Comparison of ENCODE assay signal across 8 mouse cellular contexts in genomic region chr9:114499783-114500515, GRCm38 (mm10). TPM values are rescaled to one million over a fixed set of nuclear protein-coding genes. Genes with fewer than 3 reads are reported as not detected.
DNase-seq lines count a peak whose midpoint lies in the region; ATAC-seq and TF ChIP-seq lines count a peak whose summit lies in the region.

No protein-coding gene starts in this region.

- H3K4me1 ChIP-seq in bone marrow macrophage, adult 2 months (ENCODE audit: control insufficient read depth, insufficient read depth, low read length) = peaks cover 7% of the 10 kb centered on the region
- H3K4me1 ChIP-seq in limb, embryonic 12.5 days (replicated peaks) = 0 out of 2 replicates have a peak, but pooled peaks cover 4% of the 10 kb centered on the region
- H3K4me1 ChIP-seq in neural tube, embryonic 11.5 days (ENCODE audit: control insufficient read depth, insufficient read depth, low read length) = no peaks in the 10 kb centered on the region

- H3K36me3 ChIP-seq in limb, embryonic 12.5 days = no peaks in the 10 kb centered on the region
- H3K36me3 ChIP-seq in neural tube, embryonic 11.5 days (ENCODE audit: control insufficient read depth, insufficient read depth, low read length) = no peaks in the 10 kb centered on the region

- WGBS in limb, embryonic 12.5 days = 22% methylated on average over 15 of the region's 15 CpGs
- 19% methylated on average over 15 of the region's 15 CpGs for WGBS in neural tube, embryonic 11.5 days

- peak; percentile 34; the same call in 1 of the 2 replicates for ATAC-seq in limb, embryonic 12.5 days (ENCODE audit: insufficient number of reproducible peaks, insufficient read depth, low FRiP score, low TSS enrichment, low read depth)
- peak; percentile 69; the same call in 1 of the 2 replicates for ATAC-seq in neural tube, embryonic 11.5 days (ENCODE audit: insufficient read depth, low FRiP score, low TSS enrichment)

- no peak overlapping the region for H3K4me3 ChIP-seq in bone marrow macrophage, adult 2 months (ENCODE audit: insufficient read depth, low read length)
- H3K4me3 ChIP-seq in limb, embryonic 12.5 days (replicated peaks) = no peak overlapping the region
- no peak overlapping the region for H3K4me3 ChIP-seq in neural tube, embryonic 11.5 days (ENCODE audit: low read depth, low read length)

- H3K9ac ChIP-seq in limb, embryonic 12.5 days (replicated peaks) = no peak overlapping the region
- no peak overlapping the region for H3K9ac ChIP-seq in neural tube, embryonic 11.5 days (ENCODE audit: low read length)

- H3K4me2 ChIP-seq in limb, embryonic 12.5 days = peak overlapping the region; percentile 23; the same call in 1 of the 2 replicates
- 0 out of 2 replicates have a peak overlapping the region, but pooled peaks have one; percentile 12 for H3K4me2 ChIP-seq in neural tube, embryonic 11.5 days (ENCODE audit: low read depth)

- no peaks in the 10 kb centered on the region for H3K27me3 ChIP-seq in limb, embryonic 12.5 days
- H3K27me3 ChIP-seq in neural tube, embryonic 11.5 days (ENCODE audit: control insufficient read depth, insufficient read depth, low read length) = no peaks in the 10 kb centered on the region

- no peak overlapping the region for H3K27ac ChIP-seq in bone marrow macrophage, adult 2 months (ENCODE audit: insufficient read depth, low read depth, low read length)
- H3K27ac ChIP-seq in limb, embryonic 12.5 days = no peak overlapping the region
- no peak overlapping the region for H3K27ac ChIP-seq in neural tube, embryonic 11.5 days (ENCODE audit: low read depth, low read length)

- no peak for TF ChIP-seq POLR2A in bone marrow macrophage, adult 2 months (IDR thresholded peaks at IDR 0.05; ENCODE audit: borderline replicate concordance, low read depth, low read length)

- peak; percentile 38 for DNase-seq in urinary bladder, postnatal 25 days (ENCODE audit: low spot score)
- DNase-seq in urinary bladder, postnatal 4 days (ENCODE audit: low spot score in 2 of 2) = no peak
- peak; percentile 32 to 38 for DNase-seq in frontal cortex, postnatal 25 days (ENCODE audit: low spot score in 2 of 2)
- peak; percentile 70 for DNase-seq in kidney, adult 18-20 months
- peak; percentile 74 for DNase-seq in neural tube, embryonic 11.5 days (ENCODE audit: low spot score)
- peak; percentile 71 for DNase-seq in thymus, postnatal 25 days

- TF ChIP-seq CTCF in bone marrow macrophage, adult 2 months (IDR thresholded peaks at IDR 0.05; ENCODE audit: low read depth, low read length) = 0 out of 2 replicates have a peak, but pooled peaks have one; percentile 15

- no peaks in the 10 kb centered on the region; the same call in 1 of the 2 replicates for H3K9me3 ChIP-seq in limb, embryonic 12.5 days
- no peaks in the 10 kb centered on the region for H3K9me3 ChIP-seq in neural tube, embryonic 11.5 days (ENCODE audit: control insufficient read depth, low read length)

RNA-seq across cellular contexts. Expression of gene Ccr4, which starts 4.8 kb away (rescaled TPM):
- not detected in 2 replicates for polyA plus RNA-seq in bone marrow macrophage, adult 2 months (2012; ENCODE audit: insufficient read depth, insufficient read length, missing spikeins)
- polyA plus RNA-seq in limb, embryonic 12.5 days (2016; fragmentation: Nextera tagmentation; extraction: Ambion mirVana) = not detected in 2 replicates
- 0.08 TPM in 1 of 2 replicates, not detected in the other for polyA plus RNA-seq in neural tube, embryonic 11.5 days (2014; fragmentation: Nextera tagmentation; extraction: Ambion mirVana)

RNA-seq across cellular contexts. Expression of gene C130032M10Rik, which starts 15.5 kb away (rescaled TPM):
- not detected in 2 replicates for polyA plus RNA-seq in bone marrow macrophage, adult 2 months (2012; ENCODE audit: insufficient read depth, insufficient read length, missing spikeins)
- polyA plus RNA-seq in limb, embryonic 12.5 days (2016; fragmentation: Nextera tagmentation; extraction: Ambion mirVana) = 0.41 and 0.70 TPM in 2 replicates
- not detected in 2 replicates for polyA plus RNA-seq in neural tube, embryonic 11.5 days (2014; fragmentation: Nextera tagmentation; extraction: Ambion mirVana)

Comparison
In these comparisons a context has a peak if more than half of its experiments do, and no peak if none do; other contexts are left out.
1. DNase-seq: peak in urinary bladder, postnatal 25 days (single experiment), frontal cortex, postnatal 25 days (2 of 2), kidney, adult 18-20 months (single experiment), neural tube, embryonic 11.5 days (single experiment) and thymus, postnatal 25 days (single experiment); none in urinary bladder, postnatal 4 days (0 of 2).